Mouse (Mus musculus) cerebellum, adult 9-10 months (tissue): ENCODE data around the gene Dscam.

ENCODE experiments used
- DNase-seq: peaks from one replicate; pipeline ENCODE4 v3.0.0; 2022

Gene Dscam

GRCm38 (mm10) chr16:97016244-97016850 is 154.2 kb downstream of the Dscam start:
- DNase-seq: no peak

- no peak for DNase-seq
These were observed 156.2 kb downstream of the Dscam start for GRCm38 (mm10) chr16:97014343-97014742.

DNA sequence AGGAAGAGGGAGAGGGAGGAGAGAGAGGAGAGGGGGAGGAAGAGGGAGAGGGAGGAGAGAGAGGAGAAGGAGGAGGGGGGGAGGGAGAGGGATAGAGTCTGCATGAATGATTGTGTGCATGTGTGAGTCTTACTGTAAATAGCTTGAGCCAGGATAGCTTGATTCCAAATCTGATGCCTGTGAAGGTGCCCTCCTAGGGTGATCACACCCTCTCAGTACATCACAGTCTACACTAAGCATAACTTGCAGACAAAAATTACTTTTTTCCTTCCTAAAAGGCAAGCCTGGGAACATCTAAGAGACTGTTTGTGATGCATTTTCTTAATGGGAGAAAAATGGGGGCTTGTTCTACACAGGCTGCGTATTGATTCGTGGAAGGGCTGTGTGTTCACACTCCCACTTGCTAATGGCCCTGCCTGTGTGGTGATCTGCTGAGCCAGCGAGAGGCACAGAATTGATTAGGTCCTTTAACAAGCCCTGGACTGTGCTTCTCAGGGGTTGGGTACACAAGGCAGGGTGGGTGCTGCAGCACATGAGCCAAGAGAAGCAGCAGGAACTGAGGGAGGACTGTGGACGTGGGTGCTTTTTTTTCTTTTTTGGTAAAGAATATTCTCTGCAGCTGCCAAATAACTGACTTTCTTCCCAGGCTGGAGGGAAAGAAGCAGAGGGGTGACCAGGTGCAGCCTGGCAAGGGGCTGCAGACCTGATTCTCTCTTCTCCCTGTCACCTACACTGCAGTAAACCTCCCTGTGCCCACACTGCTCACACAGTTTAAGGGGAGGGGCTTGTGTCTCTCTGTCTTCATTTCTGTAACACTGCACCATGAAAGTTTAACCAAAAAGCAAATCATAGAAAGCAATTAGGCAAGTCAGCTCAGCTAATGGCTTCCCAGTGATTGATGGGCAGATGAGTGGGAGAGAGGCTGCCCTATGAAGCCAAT is 161.2 kb downstream of the Dscam start:
- no peak for DNase-seq

DNA sequence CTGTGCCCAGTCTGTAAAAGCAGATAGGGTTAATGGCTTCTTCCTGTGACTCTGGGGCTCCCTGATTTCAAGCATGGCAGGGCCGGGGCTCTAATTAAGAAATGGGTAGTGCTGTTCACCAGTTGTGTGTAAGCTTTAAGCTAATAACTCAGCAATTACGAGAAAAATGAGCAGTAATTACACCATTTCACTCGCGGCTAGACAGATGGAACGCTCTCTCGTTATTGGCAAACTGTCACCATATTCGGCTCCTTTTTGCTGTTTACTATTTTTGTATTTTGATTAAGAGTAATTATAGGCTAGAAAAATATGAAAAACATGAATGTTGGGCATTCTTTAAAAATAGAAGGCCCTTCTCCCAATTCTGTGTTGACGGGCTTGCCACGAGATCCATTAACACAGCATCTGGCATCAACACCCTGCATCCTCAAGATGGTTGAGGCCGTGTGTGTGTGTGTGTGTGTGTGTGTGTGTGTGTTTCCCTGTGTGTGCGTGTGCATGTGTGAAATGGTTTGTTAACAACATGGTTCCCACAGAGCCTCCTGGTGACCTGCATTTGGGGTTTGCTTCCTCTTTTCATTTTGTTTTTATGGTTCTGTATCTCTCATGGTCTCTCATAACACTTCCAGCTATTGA is 162.5 kb downstream of the Dscam start:
- no peak for DNase-seq

GRCm38 (mm10) chr16:97006854-97007182 is 163.7 kb downstream of the Dscam start:
- DNase-seq: no peak

- no peak for DNase-seq
These were observed 164.3 kb downstream of the Dscam start for GRCm38 (mm10) chr16:97006041-97006853.

- no peak for DNase-seq
These were observed 166.6 kb downstream of the Dscam start for GRCm38 (mm10) chr16:97003965-97004364.

GRCm38 (mm10) chr16:97002837-97003236 is 167.7 kb downstream of the Dscam start:
- DNase-seq: no peak

GRCm38 (mm10) chr16:97002189-97002588 is 168.4 kb downstream of the Dscam start:
- DNase-seq: no peak

GRCm38 (mm10) chr16:96996854-96997253 is 173.7 kb downstream of the Dscam start:
- DNase-seq: peak; percentile 78

GRCm38 (mm10) chr16:96995858-96996257 is 174.7 kb downstream of the Dscam start:
- no peak for DNase-seq

GRCm38 (mm10) chr16:96987396-96987795 is 183.2 kb downstream of the Dscam start:
- no peak for DNase-seq

DNA sequence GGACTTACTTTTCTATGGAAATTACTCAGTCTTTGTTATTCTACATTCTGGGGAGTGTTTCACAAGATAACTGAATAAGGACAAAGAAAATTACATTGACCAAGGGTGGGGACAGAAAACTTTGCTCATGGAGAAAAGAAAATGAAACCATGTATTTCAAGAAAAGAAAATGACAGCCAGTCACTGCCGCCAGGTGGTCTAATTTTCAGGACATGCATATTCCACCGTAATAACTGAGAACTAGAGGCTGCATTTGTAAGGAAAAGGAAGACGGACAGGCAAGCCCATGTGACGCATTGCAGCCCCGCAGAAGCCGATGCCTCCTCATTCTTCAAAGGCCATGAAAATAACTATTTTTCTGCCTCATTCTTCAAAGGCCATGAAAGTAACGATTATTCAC is 197.3 kb downstream of the Dscam start:
- DNase-seq: no peak

- DNase-seq: no peak
These were observed 198.8 kb downstream of the Dscam start for GRCm38 (mm10) chr16:96971768-96972167.

- no peak for DNase-seq
These were observed 200.1 kb downstream of the Dscam start for GRCm38 (mm10) chr16:96970412-96970811.

- no peak for DNase-seq
These were observed 200.9 kb downstream of the Dscam start for GRCm38 (mm10) chr16:96969643-96970042.

DNA sequence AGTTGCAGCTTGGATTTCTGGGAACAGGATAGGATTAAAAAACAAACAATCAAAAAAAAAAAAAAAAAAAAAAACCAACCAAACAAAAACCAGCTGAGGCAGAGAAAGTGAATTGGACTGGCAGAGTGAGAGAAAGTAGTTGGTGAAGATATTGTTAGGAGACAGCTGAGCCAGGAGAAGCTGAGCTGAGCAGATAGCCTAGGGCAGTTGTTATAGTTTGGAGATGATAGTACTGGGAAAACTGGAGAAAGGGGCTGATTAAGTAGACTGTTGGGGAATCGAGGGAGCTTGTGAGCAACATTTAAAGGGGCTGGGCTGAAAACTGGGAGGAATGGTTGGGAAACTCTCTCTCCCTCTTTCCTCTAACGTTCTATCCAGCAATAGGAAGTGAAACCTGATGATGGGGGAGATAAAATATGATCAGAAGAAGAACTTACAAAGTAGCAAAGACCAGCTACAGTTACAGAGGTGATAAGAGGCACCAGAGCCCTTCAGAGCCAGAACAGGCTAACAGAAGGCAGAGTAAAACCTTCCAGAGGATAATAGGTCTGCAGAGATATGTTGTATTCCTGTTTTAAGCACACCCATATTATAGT is 201.6 kb downstream of the Dscam start:
- no peak for DNase-seq

DNA sequence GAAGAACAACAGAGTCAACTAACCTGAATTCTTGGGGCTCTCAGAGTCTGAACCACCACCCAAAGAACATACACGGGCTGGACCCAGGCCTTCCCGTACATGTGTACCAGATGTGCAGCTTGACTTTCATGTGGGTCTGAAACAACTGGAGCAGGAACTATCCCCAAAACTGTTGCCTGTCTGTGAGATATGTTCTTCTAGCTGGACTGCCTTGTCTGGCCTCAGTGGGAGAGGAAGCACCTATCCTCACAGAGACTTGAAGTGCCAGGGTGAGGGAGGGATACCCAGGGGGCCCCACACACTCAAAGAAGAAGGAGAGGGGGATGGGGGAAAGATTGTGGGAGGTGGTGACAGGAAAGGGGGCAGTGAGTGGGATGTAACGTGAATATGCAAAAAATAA is 210.9 kb downstream of the Dscam start:
- DNase-seq: no peak

DNA sequence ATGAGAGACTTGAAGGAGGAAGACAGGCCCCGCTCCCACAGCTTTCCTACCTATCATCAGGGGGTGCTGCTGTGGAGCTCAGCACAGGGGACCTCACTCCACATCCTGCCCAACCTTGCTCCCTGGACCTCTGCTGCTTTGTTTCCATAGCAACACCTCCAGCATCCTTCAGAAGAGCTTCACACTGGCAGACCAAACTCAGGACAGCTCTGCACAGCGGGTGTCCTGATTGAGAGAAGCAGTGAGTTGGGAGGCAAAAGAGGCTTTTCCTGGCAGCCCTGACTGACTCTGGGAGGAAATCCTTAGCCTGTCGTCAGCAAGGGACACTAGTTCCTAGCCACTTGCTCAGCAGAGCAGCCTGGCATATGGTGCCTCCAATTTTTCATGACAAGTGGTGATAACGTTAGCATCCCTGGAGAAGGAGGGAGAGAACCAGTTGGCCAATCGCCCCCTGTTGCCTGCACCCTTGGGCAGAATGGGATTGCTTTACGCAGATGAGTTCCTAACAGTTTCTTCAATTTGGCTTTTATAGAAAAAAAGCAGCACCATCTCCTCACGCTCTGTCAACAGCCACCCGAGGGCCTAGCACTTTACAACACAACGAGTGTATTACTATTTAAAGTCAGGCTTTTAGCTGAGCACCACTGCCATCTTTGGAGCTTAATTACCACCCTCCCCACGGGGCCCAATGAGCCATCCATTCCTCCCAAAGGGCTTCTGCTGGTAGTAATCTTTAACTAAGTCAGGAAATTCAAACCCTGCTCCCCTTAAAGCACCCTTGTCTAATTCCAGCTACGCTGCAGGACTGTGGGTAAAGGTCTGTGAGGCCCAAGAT is 224.9 kb downstream of the Dscam start:
- peak; percentile 17 for DNase-seq

GRCm38 (mm10) chr16:96943648-96944047 is 226.9 kb downstream of the Dscam start:
- no peak for DNase-seq

- no peak for DNase-seq
These were observed 235.8 kb downstream of the Dscam start for GRCm38 (mm10) chr16:96934795-96935194.

GRCm38 (mm10) chr16:96932211-96932610 is 238.3 kb downstream of the Dscam start:
- no peak for DNase-seq
